Mouse (Mus musculus) gastrocnemius, postnatal 10 days (tissue): ENCODE measurements at regions not wholly inside any gene's neighbourhood (a gene's known extent, or its start where the extent isn't known, plus 50 kb on each side); places are given as distances from the start of the nearest gene placed in this dataset.

Experiments
- DNase-seq: peaks from one replicate; pipeline ENCODE4 v3.0.0; 2021; ENCODE audit warnings: mixed read lengths

DNA sequence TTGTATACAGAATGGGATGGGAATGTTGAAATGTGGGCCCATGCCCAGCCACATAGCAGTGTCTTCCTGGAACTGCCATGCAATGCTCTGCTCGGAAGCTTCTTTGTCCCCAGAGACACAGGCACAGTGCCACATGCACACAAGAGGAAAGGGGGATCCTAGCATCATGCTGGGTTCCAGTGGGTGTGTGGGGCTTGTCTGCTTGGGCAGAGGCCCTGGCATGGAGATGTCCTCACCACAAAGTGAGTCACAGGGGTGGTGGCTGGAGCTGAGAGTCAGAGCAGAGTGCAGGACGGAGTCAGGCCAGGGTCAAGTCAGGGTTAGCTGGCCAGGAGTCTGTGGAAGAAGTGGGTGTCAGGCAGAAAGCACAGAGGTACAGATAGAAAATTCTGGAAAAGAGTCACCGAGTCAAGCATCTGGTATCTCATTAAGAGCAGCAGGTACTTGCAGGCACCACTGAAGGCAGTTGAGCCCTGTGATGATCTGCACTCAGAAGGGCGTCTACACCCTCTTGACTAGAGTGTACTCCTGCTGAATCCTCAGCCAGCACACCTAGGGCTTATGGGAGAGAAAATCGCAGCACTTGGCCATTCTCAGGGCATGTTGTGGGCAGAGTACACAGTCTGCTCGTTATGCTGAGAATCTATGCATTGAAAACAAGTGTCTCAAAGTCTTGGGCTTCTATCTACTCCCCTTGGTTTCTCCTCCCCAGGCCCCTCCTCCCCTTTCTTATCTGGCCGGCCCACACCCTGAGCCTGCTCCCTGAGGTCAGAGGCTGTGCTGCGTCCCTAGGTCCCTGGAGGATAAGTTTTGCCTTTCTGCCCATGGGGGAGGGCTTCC is 85.3 kb downstream of the Ackr3 start:
- no peak for DNase-seq

DNA sequence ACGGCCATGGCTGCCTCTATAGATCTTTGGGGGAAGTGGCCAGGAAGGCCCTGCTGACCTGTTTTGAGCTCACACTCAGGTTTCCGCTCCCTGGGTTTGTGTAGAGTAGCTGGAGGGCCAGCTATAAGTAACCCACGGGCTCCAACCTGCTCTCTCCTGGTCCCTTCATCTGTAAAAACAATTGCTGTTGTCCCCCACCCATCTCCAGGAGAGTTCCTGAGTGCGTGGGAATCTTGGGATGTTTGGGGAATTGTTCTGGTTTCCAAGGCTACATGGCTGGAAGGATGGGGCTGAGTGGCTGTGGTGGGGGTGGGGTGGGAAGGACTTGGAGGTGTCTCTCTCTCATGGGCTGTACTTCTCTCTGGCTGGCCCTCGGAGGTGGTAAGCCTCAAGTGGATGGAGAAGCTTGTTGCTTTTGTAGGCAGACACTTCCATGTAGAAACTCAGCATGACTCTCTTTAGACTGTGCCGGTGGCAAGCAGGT is 86.0 kb downstream of the Ackr3 start:
- DNase-seq, result no peak

DNA sequence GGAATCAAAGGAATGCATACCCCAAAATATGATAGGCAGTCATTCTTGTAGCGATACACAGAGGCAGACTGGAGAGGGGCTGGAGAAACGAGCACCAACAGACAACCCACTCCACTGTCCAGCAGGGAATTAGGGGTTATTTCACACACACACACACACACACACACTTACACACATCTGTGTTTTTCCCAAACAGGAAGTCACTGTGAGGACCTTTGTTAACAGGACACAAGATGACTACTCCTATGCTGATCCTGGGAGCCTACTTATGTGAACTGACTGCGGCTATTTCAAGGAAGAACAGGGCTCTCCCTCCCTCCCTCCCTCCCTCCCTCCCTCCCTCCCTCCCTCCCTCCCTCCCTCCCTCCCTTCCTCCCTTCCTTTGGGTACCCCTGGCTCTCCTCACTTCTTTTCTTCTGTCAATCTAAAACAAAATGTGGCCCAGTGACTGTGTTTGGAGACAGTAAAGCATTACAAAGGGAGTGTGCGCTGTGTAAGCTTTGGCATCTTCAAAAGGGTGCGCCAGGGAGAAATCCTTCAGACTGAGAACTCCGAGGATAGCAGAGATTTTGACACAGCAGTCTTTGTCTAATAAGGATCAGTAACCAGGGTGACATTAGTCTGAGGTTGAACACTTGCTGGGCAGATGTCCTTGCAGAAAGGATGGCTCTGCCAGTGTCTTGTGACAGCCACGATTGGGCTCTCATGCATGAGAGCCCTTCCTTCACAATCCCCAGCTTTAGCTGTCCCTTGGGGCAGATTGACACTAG is 86.8 kb downstream of the Ackr3 start:
- DNase-seq, result no peak

DNA sequence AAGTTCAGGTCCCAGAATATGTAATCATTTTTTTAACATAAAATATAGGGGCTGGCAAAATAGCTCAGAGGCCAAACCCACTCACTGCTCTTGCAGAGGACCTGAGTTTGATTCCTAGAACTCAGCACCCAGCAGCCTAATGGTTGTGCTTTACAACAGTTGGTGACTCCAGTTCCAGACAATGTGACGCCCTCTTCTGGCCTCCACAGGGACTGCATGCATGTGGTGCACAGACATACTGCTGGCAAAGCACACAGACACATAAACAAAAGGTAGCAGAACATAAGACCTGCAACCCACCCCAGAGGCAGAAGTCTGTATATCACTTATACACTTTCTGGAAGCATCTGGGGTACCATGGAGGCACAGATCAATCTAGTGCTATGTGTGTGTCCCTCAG is 87.5 kb downstream of the Ackr3 start:
- no peak for DNase-seq

DNA sequence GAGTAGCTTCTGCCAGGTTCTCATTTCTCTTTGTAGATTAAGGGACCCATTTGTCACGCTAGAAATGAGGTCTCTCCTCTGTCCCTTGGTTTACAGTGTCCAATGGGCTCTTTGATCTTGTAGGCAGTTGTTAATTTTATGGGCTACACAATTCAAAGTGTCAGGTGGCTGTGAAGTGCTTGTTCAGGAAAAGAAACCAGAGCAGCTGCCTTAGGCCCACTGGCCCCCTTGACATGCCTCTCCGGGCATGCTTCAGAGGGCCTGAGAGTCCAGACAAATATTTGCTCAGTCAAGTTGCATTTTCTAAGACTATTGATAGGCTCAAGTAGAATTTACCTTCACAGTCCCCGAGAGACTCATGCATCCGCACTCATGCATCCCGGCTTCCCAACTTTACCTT is 94.0 kb downstream of the Ackr3 start:
- DNase-seq, result no peak

DNA sequence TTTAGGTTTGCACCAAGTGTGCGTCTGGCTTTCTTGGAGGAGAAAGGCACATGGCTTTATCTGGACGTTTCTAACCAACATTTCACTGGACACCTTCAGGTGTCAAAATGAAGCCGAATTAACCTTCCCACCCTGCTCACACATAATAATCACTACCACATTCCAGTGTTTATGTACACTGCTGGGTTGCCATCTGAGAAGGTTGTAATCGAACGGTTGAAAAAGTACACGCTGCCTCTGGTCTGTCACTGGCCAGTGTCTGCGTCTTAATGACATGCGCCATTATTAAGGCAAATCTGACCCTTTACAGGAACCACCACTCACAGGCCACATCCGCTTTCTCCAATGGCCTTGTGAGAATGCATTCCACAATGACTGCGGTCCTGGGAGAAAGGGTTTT is 96.4 kb downstream of the Ackr3 start:
- DNase-seq, result no peak

DNA sequence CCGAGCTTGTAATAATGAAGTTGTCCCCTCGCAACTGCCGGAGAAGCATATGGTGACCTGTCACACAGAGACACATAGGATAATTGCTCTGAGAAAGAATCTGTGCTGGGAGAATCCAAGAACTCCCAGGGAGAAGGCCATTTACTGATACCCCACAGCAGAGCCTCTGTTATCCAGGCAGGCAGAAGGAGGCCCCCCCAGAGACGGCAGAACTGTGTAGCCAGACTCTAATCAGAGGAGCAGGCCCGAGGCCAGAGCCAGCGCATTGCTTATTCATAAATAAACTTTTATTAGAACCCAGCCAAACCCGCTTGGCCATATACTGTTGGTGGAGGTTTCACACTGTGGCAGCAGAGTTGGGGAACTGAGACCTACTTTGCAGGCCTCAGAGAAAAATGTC is 100.6 kb downstream of the Ackr3 start:
- no peak for DNase-seq

DNA sequence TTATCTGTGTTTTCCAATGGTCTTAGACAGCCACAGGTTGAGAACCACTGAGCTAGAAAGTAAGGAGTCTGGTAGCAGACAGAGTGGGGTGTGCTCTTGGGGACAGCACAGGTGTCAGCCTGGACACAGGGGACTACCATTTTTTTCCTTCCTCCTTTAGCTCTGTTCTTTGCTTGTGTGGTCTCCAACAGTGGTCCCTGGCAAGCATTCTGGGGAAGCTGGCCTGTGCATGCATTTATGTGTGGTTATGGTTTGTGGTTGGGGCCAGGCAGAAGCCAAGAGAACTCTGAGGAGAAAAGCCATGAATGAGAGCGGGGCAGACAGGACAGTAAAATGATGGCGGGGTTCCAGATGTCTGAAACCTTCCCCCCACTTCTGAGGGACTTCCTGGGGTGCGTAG is 107.2 kb downstream of the Ackr3 start:
- DNase-seq, result no peak

DNA sequence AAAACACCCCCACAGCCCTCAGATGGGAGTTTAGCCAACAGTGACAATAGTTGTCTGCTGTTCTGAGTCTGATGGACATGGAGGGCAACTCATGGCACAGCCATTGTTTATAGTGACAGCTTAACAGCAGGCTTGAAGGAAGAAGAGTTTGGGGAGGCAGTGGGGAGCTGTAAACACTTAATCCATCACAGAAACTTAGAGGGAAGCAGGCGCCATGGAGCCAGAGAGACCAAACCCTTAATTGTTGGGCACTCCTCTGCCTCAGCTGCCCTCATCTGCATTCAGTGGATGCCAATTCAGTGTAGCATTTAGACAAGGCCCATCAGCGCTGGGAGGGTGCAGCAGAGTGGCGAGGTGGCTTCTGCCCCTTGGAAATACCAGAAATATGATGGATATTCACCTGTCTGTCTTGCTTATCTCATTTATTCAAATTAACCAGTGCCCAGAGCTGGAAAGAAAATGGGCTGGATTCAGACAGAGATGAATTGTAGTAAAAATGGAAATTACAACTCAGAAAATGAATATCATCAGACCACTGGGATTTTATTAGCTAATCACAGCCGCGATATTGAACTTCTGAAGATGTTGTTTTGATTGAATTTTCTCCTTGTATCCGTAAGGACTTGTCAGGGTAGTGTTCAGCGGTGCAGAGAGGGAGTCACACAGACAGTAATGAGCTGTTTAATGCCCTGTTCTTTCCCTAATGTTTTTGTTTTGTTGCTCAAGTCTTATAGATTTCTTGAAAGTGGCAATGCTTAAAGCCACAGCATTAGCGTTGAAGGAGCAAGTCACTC is 108.1 kb downstream of the Ackr3 start:
- no peak for DNase-seq

DNA sequence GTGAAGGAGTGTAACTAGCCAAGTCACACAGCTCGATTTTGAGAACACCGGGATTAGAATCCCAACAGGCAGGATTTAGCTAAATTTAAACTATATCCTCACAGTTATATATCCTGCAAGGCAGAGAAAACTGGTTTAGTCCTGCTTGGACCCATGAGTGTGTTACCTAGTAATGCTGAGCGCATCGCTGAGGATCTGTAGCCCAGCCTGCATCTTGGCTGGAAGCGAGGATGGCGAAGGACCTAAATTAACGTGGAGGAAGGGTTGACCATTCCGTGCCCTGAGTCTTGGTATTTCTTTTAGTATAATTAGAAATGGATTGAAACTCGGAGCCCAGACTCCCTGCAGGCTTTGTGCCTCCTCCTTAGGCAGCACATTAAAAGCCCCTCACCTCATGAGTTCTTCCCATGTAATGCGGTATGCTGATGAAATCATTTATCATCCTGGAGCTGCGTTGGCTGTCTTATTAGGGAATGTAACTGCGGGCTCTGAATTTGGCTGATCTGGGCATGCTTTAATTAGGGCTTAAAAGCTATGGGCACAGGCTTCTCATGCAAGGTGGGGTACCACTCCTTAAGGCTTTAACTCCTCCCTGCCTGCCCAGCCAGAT is 110.1 kb downstream of the Ackr3 start:
- DNase-seq, result no peak

DNA sequence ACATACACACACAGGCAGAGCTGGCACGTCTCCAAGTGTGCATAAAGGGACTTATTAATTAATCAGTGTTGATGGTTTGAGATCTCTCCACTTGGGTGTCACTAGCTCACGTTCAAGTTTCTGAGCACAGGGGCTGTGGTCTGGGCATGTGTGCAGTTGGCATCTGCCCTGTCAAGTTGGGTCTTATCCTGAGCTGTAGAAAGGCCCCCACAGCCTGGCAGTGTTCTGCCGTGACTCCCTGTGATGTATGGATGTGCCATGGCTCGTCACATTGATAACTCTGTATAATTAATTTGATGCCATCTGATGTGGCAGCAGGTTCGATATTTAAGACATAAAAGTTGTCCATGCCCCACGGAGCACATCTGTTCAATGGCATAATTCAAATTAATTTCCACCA is 114.1 kb downstream of the Ackr3 start:
- no peak for DNase-seq

DNA sequence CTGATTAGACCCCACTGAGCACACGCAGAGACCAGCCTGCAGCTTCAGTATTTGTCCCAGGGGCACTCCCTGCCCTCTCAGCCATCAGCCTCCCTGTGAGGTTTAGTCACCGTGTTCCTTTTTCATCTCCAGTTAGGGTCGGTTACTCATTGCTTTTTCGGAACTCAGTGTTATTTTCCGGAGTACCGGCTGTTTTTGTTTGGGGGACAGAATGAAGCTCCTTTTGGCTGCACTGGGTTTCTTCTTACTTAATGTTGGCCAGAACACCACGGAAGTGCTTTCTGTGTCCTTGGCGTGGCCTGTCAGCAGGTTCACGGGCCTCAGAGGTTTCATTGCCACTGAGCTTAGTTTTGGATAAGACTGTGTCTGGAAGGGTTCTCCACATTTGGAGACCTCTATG is 114.7 kb downstream of the Ackr3 start:
- no peak for DNase-seq

DNA sequence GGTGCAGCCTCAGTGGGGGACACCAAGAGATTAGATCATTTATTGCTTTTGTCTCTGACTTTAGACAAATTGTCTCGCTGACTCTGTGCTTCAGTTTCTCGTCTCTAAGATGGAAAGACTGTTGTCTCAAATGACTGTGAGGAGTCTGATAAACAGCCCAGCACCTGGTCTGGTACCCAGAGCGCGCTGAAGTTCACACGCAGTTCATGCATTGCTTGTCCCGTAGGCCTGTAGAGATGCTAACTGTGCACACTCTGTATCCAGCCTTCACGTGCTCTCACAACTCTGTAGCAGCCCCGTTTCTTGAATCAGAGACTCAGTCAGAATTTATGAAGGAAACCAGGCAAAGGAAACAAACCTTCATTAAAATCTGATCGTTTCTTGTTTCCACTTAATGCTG is 116.7 kb downstream of the Ackr3 start:
- no peak for DNase-seq

DNA sequence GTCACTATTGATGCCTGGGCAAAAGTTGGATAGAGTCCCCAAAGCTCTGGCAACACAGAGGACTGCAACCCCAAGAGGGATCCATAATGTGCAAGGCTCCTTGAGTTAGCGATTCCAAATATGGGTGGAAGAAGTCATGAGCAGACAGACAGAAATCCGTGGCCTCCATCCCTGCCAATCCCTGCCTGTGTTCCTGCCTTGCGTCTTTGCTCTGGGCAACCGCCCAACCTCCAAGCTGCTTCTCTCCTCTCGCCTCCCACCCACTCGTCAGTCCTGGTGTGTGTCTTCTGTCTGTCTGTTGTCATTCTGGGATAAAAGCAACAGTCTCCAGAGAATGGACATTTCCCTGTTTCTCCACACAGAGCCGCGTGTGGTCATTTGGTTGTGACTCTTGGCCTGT is 117.7 kb downstream of the Ackr3 start:
- DNase-seq, result no peak

DNA sequence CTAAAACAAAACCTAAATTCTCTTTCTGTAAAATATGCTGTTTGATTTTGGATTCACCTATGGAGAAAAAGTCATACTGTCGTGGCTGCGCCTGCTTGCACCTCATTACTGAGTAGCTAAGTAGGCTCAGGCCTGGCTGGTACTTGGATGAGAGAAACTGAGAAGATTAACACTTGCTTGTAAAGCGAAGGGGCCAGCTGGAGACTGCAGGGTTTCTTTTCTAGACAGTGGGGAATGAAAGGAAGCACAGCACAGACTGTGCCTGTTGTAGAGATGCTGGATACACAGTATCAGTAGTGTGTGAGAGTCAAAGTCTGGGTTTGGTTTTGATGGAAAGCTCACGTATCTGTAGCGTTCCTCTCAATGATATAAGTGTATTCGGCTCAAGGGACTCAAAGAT is 123.5 kb downstream of the Ackr3 start:
- DNase-seq, result no peak

DNA sequence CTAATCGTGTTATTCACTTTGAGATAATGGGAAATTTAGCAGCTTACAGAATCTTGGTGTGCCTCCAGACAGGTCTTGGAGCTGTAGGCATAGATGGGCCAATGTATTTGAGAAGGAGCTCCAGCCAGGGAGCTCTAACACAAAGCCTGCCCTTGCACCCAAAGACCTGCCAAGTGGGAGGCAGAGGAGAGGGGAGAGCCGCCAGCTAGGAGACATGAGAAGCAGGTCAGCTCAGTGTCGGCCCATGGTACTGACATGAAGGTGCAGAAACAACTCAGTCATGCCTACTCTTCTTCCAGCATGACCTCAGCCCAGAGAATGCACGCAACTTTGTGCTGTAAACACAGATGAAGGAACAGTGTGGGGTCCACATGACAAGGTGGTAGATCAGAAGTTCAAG is 128.8 kb downstream of the Ackr3 start:
- DNase-seq, result no peak

DNA sequence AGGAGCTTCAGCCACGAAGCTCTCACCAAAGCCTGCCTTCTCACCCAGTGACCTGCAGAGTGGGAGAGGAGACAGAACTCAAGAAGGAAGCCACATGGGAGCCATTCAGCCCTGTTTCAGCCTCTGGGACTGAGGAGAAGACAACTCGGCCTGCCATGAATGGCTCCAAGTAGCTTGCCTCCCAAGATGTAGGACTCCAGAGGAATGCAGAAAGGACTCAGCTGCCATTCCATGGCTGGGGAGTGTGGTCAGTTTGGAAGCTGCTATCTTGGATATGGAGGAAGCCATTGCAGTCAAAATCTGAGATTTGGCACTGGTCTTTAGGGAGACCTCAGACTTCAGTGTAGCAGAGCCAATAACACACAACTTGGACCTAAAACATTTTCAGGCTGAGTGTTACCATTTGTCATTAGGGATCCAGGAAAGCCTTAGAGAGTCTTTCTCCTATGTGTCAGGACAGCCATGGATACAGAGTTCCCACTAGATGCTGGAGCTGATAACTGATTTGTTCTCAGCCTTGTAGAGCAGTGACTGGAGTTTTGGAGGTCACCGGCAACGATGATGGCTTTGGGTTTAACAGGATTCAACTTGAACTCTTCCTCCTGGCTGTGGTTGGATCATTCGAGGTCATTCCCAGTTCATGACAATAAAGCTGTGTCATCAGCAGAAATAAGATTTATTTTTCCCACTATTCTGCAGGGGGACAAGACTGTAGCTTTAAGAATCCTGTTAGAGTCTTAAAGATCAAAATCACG is 130.1 kb downstream of the Ackr3 start:
- DNase-seq, result no peak

DNA sequence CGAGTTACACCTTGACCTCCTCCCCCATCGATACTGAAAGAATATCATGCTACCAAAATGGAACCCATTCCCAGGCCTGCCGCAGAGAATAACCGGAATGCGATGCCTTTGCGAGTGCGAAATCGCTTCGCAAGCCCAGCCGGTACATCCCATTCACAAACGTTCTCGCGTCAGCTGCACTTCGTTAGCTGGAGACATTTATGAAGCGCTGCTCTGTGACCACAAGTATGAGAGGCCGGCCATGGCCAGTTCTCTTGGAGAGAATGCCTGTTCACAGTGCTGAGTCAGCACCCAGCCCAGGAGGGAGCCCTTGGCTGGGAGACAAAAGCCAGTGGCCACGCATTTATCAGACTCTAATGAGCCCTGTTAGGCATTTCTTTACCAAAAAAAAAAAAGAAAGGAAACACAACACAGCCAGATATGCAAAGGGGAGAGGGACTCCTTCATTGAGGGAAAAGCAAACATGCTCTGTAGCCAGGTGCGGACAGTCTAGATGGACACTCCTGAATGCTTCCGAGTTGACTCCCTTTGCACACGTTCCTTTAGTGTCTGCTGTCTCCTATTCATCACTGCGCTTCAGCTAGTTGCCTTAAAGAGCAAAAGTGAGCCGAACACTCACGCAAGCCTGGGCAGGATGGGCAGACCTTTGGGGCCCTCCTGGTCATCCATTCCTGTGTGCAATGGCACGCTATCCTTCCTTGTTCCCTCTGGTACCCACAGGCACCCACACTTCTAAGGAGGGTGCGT is 131.4 kb downstream of the Ackr3 start:
- DNase-seq, result peak; percentile 49

DNA sequence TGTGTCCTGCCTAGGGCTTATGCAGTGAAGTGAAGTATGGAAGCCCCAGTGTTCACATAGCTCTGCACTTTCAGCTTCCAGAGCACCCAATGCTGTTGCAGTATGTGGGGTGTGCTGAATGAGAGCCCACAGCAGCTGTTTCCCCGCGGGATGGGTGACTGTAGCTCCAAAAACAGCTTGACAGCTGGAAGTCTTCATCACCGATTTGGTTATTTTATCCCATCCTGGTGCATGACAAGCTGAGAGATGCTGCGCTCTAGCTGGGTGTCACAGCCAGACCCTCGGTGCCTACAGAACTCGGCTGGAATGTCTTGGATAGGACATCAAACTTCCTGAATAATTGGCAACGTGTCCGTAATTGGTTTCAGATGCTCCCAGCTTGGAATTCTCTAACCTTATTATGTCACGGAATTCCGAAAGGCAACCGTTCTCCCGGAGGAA is 134.1 kb downstream of the Ackr3 start:
- no peak for DNase-seq

DNA sequence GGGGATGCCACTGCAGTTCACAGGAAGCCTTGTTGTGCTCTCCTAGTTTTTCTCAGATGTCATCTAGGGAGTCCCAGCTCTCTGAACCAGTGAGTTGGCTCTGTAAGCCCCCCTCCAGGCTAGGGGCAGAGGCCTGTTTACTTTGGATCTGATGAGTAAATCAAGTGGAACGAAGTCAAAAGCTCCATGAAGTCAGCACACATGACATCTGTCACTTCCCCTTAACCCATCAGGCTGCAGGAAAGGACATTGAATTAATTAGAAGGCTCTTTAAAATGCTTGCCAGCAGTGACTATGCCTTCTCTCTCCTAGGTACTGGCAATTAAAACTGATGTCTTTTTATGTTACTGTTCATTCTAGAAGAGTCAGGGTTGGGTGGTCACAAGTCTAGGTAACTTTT is 138.6 kb downstream of the Ackr3 start:
- DNase-seq, result no peak

DNA sequence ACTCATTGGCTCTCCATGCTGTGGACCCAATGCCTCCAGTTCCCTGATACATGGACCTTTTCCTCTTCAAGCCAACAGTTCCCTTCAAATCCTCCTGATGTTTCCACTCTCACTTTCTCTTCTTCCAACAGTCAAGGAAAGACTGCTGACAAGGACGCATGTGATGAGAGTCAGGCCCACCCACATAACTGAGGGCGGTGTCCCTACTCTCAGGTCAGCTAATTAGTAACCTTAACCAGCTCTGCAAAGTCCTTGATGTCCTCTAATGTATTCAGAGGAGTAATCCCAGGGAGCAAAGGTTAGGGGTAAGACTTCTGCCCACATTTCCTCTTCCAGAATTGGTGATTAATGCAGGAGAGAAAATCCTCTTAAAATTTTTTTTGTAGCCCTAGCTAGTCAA is 139.7 kb downstream of the Ackr3 start:
- no peak for DNase-seq
